Mouse (Mus musculus): ENCODE data around the gene Il1rap. TPM values are rescaled to one million over a fixed set of nuclear protein-coding genes. Genes with fewer than 3 reads are reported as not detected.

Il1rap gene
- polyA plus RNA-seq, 1 experiment, result 0.02 TPM

DNA sequence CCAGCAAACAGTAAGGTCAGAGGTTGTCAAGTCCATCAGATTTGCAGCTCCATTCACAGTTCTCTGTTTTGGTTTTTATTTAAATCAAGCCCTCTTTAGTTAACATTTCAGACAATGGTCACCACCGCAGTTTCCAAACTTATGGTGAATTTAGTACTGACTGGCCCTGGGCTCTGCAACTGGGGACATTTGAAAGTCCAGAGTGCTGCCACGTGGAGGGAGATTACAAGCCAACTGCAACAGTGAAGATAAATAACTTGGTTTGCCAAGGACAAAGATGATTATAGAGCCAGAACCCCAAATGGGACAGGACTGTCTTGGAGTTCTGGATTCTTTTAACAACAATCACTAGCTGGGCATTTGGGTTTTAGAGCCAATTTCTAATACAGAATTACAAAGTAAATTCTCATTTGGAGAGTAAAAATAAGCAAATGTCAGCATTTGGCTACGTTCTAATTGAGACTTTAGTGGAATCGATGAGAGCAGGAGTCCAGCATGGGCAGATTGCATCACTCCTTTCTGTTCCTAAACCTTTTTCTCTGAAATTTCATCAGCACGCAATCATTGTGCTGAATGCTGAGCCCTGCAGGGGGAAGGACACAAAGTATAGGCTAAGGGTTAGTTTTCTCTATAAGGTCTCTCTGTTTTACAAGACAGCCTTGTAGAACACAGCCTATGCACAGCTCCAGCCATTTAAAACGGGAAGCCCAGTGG lies 124.3 kb downstream of the Il1rap start:
- H3K27me3 ChIP-seq (ENCODE audit: control insufficient read depth), result no peaks in the 10 kb centered on the region
- H3K4me1 ChIP-seq (ENCODE audit: control insufficient read depth), result no peaks in the 10 kb centered on the region
- no peak for TF ChIP-seq GATA1 (IDR thresholded peaks at IDR 0.05; ENCODE audit: low read length)
- TF ChIP-seq TAL1 (IDR thresholded peaks at IDR 0.05; ENCODE audit: low read length), result no peak
- H3K9me3 ChIP-seq (ENCODE audit: control insufficient read depth, low read length), result no peaks in the 10 kb centered on the region
- H3K4me3 ChIP-seq (replicated peaks), result no peak overlapping the region
- no peaks in the 10 kb centered on the region for H3K36me3 ChIP-seq (ENCODE audit: control insufficient read depth)

DNA sequence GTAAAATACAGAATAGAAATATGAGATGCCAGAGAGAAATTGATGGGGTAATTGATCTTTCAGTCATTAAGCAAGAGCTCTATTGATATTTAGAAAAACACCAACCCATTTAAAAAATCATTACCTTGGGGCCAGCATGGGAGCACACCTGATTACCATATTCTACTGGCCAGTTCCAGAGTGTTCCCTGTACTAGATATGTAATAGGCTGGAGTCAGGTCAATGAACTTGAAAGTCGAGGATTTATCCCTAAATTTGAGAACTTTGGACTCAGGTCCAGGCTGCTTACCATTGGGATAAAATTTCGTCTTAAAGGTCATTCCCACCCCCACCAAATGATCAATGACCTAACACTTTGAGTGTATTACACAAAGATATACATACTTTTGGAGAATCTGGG lies 125.0 kb downstream of the Il1rap start:
- Histone ChIP-seq H3K4me3 (replicated peaks) (no peak overlapping the region), H3K27me3 (ENCODE audit: control insufficient read depth) (no peaks in the 10 kb centered on the region), H3K4me1 (ENCODE audit: control insufficient read depth) (no peaks in the 10 kb centered on the region), H3K9me3 (ENCODE audit: control insufficient read depth, low read length) (no peaks in the 10 kb centered on the region), H3K36me3 (ENCODE audit: control insufficient read depth) (no peaks in the 10 kb centered on the region)
- no peak for TF ChIP-seq TAL1 (IDR thresholded peaks at IDR 0.05; ENCODE audit: low read length)
- no peak for TF ChIP-seq GATA1 (IDR thresholded peaks at IDR 0.05; ENCODE audit: low read length)

DNA sequence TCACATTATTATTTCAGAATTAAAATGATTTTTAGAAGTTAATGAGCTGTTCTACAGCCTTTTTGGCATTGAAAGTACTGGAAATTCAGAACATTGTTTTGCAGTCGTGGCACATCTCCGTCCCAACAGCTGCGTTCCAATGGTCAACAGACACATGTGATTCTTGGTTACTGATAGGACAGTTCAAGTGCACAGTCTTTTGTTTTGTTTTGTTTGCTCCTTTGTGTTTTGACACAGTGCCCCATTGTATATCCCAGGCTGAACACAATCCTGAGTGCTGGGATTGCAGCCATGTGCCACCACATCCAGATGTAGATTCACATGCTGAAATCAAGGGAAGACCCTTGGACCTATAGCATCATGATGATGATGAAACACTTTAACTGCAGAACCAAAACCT lies 129.4 kb downstream of the Il1rap start:
- Histone ChIP-seq H3K27me3 (ENCODE audit: control insufficient read depth) (no peaks in the 10 kb centered on the region), H3K9me3 (ENCODE audit: control insufficient read depth, low read length) (no peaks in the 10 kb centered on the region), H3K4me1 (ENCODE audit: control insufficient read depth) (no peaks in the 10 kb centered on the region), H3K4me3 (replicated peaks) (no peak overlapping the region), H3K36me3 (ENCODE audit: control insufficient read depth) (no peaks in the 10 kb centered on the region)
- TF ChIP-seq TAL1 (IDR thresholded peaks at IDR 0.05; ENCODE audit: low read length), result no peak
- TF ChIP-seq GATA1 (IDR thresholded peaks at IDR 0.05; ENCODE audit: low read length), result no peak

DNA sequence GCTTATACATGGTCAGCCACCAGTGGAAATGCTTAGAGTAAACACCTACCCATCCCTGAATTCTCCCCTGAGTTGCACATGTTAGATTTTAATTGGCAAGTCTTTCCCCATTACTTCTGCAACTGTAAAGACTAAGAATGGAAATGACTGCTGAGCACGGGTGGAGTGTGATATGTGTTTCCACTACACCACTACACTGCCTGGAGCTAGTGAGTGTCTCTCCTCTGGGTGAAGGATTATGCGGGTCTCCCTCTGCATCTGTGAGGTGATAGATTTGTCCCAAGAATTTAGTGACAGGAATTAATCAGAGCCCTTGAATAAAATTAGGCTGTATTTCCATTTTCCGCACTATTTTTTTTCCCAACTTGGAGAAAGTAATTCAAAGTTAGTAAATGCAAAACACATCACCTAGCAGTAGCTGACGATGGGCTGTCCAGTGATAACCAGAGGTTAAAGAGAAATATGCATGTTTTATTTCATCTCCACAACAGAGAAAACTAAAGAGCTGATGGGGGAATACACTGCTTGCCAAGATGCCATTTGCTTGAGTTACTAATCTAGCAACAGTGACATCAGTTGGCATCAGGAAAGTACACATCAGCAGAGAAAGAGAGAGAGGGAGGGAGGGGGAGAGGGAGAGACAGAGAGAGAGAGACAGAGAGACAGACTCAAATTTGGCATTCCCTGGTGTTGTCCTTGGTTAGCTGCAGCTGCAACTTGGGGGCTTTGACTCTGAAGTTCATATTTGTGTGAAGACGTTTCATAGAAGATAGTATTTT lies 132.2 kb downstream of the Il1rap start:
- TF ChIP-seq TAL1 (IDR thresholded peaks at IDR 0.05; ENCODE audit: low read length) (no peak), GATA1 (IDR thresholded peaks at IDR 0.05; ENCODE audit: low read length) (no peak)
- H3K36me3 ChIP-seq (ENCODE audit: control insufficient read depth), result no peaks in the 10 kb centered on the region
- no peak overlapping the region for H3K4me3 ChIP-seq (replicated peaks)
- H3K4me1 ChIP-seq (ENCODE audit: control insufficient read depth), result no peaks in the 10 kb centered on the region
- H3K9me3 ChIP-seq (ENCODE audit: control insufficient read depth, low read length), result no peaks in the 10 kb centered on the region
- no peaks in the 10 kb centered on the region for H3K27me3 ChIP-seq (ENCODE audit: control insufficient read depth)

DNA sequence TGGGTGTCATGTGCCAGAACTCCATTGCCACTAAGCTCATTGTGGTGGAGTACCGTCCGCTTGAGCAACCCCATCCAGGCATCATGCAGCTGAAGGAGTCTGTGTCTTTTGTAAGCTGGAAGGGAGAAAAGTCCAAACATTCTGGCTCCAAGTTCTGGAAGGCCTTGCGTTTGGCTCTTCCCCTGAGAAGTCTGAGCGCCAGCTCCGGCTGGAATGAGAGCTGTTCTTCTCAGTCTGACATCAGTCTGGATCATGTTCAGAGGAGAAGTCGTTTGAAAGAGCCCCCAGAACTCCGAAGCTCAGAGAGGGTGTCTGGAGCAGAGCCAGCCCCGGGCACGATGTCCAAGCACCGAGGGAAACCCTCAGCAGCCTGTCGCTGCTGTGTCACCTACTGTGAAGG lies 141.0 kb downstream of the Il1rap start:
- H3K4me3 ChIP-seq (replicated peaks), result no peak overlapping the region
- no peaks in the 10 kb centered on the region for H3K4me1 ChIP-seq (ENCODE audit: control insufficient read depth)
- no peaks in the 10 kb centered on the region for H3K36me3 ChIP-seq (ENCODE audit: control insufficient read depth)
- peaks cover 5% of the 10 kb centered on the region; the same call in 1 of the 2 replicates for H3K9me3 ChIP-seq (ENCODE audit: control insufficient read depth, low read length)
- H3K27me3 ChIP-seq (ENCODE audit: control insufficient read depth), result no peaks in the 10 kb centered on the region
- TF ChIP-seq TAL1 (IDR thresholded peaks at IDR 0.05; ENCODE audit: low read length), result no peak
- no peak for TF ChIP-seq GATA1 (IDR thresholded peaks at IDR 0.05; ENCODE audit: low read length)

DNA sequence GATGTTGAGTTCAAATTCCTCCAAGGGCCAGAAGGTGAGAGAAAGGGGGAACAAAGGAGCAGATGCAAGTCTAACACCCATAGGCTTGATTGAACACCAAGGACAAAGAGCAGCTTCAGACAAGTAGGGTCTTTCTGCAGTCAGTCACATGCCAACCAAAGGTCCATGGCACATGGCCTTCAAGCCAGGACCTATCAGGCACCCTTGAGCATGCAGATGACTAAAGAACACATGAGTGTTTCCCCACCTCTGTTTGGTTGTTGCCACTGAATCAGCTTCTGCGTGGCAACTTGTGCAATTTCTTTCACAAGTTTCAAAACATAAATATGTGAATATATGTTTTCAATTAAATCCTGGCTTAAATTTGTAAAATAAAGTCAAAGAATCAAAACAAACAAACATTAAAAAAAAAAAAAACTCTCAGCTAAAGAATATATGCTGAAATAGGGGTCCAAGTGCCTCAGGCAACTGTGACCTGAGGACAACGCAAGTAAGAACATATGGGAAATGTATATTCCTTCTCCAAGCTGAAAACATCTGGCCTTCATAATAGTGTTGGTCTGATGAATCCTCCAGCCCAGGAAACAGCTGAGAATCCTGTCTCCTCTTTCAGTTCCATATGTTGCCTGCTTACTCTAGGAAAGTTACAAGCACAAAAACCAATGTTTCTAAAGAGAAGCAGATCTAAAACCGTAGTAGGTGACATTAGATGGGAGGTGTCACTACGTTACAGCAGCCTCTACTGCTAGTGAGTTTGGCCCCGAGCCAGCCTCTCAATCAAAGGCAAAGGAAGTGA lies 142.6 kb downstream of the Il1rap start:
- Histone ChIP-seq H3K36me3 (ENCODE audit: control insufficient read depth) (no peaks in the 10 kb centered on the region), H3K4me1 (ENCODE audit: control insufficient read depth) (no peaks in the 10 kb centered on the region), H3K4me3 (replicated peaks) (no peak overlapping the region), H3K27me3 (ENCODE audit: control insufficient read depth) (no peaks in the 10 kb centered on the region), H3K9me3 (ENCODE audit: control insufficient read depth, low read length) (peaks cover 5% of the 10 kb centered on the region; the same call in 1 of the 2 replicates)
- TF ChIP-seq TAL1 (IDR thresholded peaks at IDR 0.05; ENCODE audit: low read length), result no peak
- TF ChIP-seq GATA1 (IDR thresholded peaks at IDR 0.05; ENCODE audit: low read length), result no peak

DNA sequence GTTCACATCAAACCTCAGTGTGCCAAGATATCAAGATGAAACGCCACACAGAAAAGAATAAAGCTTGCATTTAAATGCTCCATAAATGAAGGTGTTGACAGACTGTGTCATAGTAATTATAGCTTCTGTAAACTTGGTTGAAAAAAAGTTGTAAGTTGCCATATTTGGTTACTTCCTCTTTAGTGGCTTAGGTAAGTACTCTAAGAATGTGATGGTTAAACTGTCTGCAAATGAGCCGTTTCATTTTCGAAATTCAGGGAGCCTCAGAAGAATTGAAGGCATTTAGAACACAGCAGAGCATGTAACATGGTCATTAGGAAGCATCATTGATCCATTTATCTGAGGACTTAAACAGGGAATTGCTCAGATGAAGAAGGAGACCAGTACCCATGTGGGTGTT lies 146.6 kb downstream of the Il1rap start:
- TF ChIP-seq TAL1 (IDR thresholded peaks at IDR 0.05; ENCODE audit: low read length) (no peak), GATA1 (IDR thresholded peaks at IDR 0.05; ENCODE audit: low read length) (no peak)
- Histone ChIP-seq H3K4me3 (replicated peaks) (no peak overlapping the region), H3K9me3 (ENCODE audit: control insufficient read depth, low read length) (no peaks in the 10 kb centered on the region), H3K27me3 (ENCODE audit: control insufficient read depth) (no peaks in the 10 kb centered on the region), H3K36me3 (ENCODE audit: control insufficient read depth) (no peaks in the 10 kb centered on the region), H3K4me1 (ENCODE audit: control insufficient read depth) (no peaks in the 10 kb centered on the region)

DNA sequence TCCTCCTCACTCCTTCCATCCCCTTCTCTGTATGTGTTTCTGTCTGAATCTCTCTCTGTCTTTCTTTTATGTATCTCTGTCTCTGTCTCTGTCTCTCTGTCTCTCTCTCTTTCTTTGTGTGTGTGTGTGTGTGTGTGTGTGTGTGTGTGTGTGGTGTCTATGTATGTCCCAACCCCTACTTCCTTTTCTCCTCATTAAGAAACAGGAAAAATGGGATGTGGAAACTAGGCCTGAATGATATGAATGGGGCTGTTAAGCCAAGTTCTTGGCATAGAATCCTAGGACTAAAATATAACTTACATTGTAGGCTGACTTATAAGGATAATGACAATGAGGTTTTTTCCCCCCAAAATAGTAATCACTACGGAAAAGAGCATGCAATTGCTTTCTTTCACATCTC lies 149.4 kb downstream of the Il1rap start:
- H3K4me1 ChIP-seq (ENCODE audit: control insufficient read depth), result no peaks in the 10 kb centered on the region
- no peaks in the 10 kb centered on the region for H3K9me3 ChIP-seq (ENCODE audit: control insufficient read depth, low read length)
- TF ChIP-seq TAL1 (IDR thresholded peaks at IDR 0.05; ENCODE audit: low read length) (no peak), GATA1 (IDR thresholded peaks at IDR 0.05; ENCODE audit: low read length) (no peak)
- H3K36me3 ChIP-seq (ENCODE audit: control insufficient read depth), result no peaks in the 10 kb centered on the region
- H3K4me3 ChIP-seq (replicated peaks), result no peak overlapping the region
- H3K27me3 ChIP-seq (ENCODE audit: control insufficient read depth), result no peaks in the 10 kb centered on the region

DNA sequence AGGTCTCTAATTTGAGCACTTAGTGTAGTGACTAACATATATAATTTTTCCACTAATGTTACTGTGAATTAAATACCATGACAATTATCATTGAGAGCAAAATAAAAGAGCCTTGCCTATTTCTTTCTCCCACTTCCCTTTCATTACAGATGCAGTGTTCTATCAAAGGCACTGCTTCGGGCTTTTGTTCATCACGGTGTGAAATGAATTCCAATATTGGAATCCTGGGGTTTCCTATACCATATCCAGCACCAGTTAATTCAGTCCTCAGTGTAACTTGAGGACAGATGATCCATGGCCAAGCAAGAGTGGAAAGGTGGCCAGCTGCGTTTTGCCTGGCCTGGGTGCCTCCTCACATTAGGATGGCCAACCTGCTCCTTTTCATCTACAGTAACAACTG lies 151.1 kb downstream of the Il1rap start:
- Histone ChIP-seq H3K4me3 (replicated peaks) (no peak overlapping the region), H3K4me1 (ENCODE audit: control insufficient read depth) (no peaks in the 10 kb centered on the region), H3K36me3 (ENCODE audit: control insufficient read depth) (no peaks in the 10 kb centered on the region), H3K27me3 (ENCODE audit: control insufficient read depth) (no peaks in the 10 kb centered on the region), H3K9me3 (ENCODE audit: control insufficient read depth, low read length) (no peaks in the 10 kb centered on the region)
- no peak for TF ChIP-seq TAL1 (IDR thresholded peaks at IDR 0.05; ENCODE audit: low read length)
- no peak for TF ChIP-seq GATA1 (IDR thresholded peaks at IDR 0.05; ENCODE audit: low read length)
